Mouse (Mus musculus): Measurements from ENCODE around the gene Crocc.

The Crocc gene

DNA sequence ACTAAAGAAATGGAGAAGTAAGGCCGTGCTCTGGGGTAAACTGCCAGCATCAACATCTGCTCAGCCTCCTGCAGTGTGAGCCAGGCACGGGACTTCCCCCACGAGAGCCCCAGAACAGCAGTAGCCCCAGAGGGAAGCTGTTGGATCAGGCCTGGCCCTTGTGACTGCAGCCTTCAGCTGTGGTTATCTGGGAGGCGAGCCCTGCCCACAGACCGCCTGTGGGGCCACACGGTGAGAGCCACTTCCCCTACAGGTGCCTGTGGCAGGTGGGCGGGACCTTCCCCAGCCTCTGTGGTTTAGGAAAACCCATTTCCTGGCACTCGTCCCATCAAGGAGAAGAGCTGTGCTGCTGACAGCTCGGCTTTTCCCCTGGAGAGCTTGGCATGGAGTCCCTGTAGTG lies 76.9 kb downstream of the Crocc start:
- DNase-seq, result peak; percentile 74

DNA sequence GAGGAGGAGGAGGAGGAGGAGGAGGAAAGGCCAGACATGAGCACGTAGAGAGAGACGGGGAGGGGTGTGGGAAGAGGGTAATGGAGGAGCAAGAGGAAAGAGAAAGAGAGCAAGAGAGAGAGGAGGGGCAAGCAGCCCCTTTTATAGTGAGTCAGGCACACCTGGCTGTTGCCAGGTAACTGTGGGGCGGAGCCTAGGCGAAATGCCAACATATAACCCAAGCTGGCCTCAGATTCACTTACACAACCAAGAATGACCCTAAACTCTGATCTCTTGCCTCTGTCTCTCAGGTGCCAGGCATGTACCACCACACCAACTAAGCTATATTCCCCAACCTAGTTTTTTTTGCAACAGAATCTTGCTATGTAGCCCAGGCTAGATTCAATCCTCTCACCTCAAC lies 77.5 kb downstream of the Crocc start:
- no peak for DNase-seq

DNA sequence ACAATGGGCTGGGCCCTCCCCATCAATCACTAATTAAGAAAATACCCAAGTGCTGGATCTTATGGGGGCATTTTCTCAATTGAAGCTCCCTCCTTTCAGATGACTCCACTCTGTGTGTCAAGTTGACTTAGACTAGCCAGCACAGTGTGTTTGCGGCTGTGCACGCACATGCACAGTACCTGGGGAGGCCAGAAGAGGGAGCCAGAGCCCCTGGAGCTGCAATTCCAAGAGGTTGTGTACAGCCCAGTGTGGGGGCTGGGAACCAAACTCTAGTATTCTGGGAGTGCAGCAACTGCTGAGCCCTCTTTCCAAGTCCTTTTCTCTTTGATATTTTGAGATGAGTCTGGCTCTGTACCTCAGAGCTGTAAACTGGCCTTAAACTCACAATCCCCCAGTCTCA lies 78.7 kb downstream of the Crocc start:
- peak; percentile 29 for DNase-seq

DNA sequence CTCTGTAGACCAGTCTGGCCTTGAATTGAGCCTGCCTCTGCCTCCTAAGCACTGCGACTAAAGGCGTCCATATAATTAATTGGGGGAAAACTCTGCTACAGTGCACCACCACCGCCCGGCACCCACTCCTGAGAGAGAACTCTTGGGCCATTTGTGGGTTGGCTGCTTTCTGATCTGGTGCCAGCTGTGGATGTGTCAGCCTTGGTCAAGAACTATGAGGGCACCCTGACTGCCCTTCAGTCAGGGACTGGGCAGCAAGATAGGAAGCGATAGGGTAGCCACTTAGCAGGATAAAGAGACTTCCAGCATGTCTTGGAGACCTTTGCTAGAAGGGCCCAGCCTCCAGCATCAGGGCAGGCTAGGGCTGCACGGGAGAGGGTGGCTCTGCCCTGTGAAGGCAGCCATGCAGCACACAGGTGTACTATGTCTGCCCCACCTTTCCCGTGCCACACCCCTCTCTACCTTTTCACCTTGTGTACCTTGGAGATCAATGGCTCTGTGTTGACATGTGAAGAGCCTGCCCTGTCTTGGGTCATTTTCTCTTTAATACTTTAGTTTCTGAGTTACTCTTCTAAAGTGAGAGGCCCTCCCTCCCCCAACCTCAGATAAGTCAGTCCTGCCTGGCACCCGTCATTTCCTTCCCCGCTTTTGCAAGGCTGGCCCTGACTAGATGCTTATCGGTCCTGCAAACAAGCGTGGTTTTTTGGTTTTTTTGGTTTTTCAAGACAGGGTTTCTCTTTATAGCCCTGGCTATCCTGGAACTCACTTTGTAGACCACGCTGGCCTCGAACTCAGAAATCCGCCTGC lies 82.3 kb downstream of the Crocc start:
- DNase-seq, result no peak

DNA sequence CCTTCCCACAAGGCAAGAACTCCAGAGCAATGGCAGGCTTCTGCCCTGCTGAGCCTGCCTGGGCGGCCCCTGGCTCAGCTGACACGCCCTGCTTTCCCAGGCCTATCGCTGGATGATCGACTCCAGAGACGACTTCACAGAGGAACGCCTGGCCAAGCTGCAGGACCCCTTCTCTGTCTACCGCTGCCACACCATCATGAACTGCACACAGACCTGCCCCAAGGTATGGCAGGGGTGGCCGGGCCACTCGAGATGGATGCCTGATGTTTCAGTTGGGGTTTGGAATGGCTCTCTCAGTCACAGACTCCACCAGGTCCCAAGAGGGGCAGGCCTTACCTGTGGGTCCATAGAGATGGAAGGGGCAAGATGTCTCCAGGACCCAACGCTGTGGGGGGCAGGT lies 83.1 kb downstream of the Crocc start:
- DNase-seq, result no peak

DNA sequence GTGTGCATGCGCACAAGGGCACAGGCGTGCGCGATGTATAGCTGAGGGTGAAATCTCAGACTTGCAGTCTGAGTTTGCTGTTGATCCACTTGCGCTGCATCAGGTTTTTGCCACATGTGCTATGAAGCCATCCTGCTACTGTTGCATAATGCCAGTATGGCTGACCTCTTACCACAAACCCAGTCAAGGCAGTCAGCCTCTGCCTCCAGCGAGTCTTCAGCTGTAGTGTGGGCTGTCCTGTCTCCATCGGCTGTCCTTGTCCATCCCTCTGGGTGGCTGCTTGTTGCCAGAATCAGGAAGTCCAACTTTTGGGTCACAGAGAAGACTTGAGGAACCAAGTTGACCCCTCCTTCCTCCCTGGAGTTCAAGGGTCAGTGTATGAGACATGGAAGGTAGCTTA lies 85.0 kb downstream of the Crocc start:
- no peak for DNase-seq

DNA sequence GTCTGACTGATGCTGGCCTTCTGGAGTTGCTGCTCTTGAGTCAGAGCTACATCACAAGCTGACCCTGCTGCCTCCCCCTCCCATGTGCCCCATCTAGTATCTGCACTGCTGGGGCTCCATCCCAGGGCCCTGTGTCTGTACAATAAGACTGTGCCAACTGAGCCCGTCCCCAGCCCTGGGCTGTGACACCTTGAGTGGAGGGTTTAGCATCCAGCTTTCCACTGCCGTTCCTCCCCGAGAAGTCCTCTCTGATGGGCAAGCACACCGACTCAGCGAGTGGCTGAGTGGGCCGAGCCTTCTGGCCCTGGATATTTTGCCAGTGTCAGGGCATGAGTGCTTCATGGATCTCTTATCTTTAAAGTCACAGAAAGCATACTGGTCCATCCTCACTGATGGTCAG lies 85.9 kb downstream of the Crocc start:
- DNase-seq, result no peak

DNA sequence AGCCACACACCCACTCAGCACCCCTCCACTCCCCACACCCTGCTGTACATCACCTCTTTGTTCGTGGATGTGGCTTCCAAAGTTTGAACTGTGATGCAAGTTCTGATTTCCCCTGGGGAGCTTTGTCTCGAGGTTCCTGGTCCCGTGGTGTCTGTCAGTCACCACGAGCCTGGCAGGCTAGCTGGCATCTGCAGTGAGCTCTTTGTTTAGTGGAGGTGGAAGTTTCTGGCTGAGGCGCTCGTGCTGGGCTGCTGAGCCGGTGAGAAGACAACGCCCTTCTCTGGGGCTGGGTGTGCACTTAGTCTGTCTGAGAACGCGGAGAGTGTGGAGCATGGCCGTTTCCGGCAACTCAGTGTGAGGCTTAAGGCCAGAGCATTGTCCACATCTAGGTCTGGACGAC lies 88.7 kb downstream of the Crocc start:
- no peak for DNase-seq

DNA sequence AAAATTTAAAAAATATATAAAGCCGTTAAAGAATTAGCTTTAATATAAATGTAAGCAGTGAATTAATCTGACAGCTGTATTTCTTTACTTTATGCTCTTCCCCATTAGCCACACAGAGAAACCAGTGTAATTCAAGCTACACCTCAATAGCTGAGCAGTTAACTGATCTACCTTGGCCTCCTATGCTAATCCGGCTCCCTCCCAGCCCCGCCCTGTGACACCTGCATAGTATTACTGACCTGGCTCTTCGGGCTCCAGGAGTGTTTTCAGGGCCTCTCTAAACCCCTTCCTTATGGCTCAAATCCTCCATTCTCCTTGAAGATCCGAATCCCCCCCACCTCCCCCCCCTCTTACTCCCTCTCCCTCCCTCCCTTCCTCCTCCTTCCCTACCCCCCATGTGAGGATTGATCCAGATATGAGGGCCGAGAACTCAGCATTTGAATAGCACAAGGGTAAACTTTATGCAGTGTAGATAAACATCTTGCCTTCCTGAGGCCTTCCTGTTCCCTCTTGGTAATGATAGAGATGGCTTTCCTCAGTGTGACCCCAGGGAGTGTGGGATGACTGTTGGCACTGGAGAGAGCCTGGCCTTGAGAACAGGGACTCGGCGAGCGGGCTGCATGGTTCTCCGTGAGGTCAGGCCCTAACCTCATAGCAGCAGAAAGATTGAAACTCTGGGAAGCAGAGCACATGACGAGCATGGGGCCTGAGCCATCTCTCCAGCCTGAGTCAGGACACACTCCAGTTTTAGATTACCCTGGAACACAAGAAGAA lies 92.8 kb downstream of the Crocc start:
- no peak for DNase-seq
